26 mouse cellular contexts compared by ENCODE assay signal in genomic region chr11:44423261-44423660, GRCm38 (mm10). TPM values are rescaled to one million over a fixed set of nuclear protein-coding genes. Genes with fewer than 3 reads are reported as not detected.
A peak's percentile ranks its signal among the peaks of the same experiment; 100 is the strongest.
DNase-seq lines count a peak whose midpoint lies in the region; ATAC-seq and TF ChIP-seq lines count a peak whose summit lies in the region.
"Had no signal": no experiment of that assay in that cellular context is flagged by ENCODE, and none has a peak within 500 bp of the region (broad histone marks: within the 10 kb centered on the region; RNA-seq: fewer than 3 reads in every experiment).

No protein-coding gene starts in this region.

- intact Hi-C loops in heart, adult 2 months (cut with DNase I): no loop called here

- dilution Hi-C loops in CH12.LX (cut with MboI; ENCODE audit: extremely low pct_ligation_motif_present, extremely low pct_unique_long_range_greater_than_20kb, low sequenced_read_pairs): no loop called here

- H3K9me3 ChIP-seq in heart, embryonic 10.5 days: no peaks in the 10 kb centered on the region
- H3K9me3 ChIP-seq in hindbrain, embryonic 14.5 days (ENCODE audit: control insufficient read depth, low read length): no peaks in the 10 kb centered on the region
- no peaks in the 10 kb centered on the region for H3K9me3 ChIP-seq in hindbrain, embryonic 10.5 days
- H3K9me3 ChIP-seq in CH12.LX (replicated peaks; ENCODE audit: low read length): no peaks in the 10 kb centered on the region
- no peaks in the 10 kb centered on the region for H3K9me3 ChIP-seq in midbrain, embryonic 16.5 days (replicated peaks; ENCODE audit: control insufficient read depth, low read length, poor library complexity, severe bottlenecking)
- H3K9me3 ChIP-seq: embryonic facial prominence, embryonic 15.5 days; forebrain, embryonic 10.5 days; heart, embryonic 13.5 days; intestine, embryonic 15.5 days had no signal

- no peaks in the 10 kb centered on the region for H3K27me3 ChIP-seq in heart, embryonic 10.5 days (ENCODE audit: insufficient read depth, poor library complexity, severe bottlenecking)
- H3K27me3 ChIP-seq in heart, adult 2 months (ENCODE audit: control insufficient read depth, insufficient read depth, low read length): no peaks in the 10 kb centered on the region
- no peaks in the 10 kb centered on the region for H3K27me3 ChIP-seq in hindbrain, embryonic 14.5 days (ENCODE audit: control insufficient read depth, insufficient read depth, low read length)
- H3K27me3 ChIP-seq in hindbrain, embryonic 10.5 days (ENCODE audit: insufficient read depth, poor library complexity, severe bottlenecking): no peaks in the 10 kb centered on the region
- peaks cover 2% of the 10 kb centered on the region for H3K27me3 ChIP-seq in CH12.LX (replicated peaks)
- H3K27me3 ChIP-seq in midbrain, embryonic 16.5 days (ENCODE audit: control insufficient read depth, insufficient read depth, low read depth, low read length): no peaks in the 10 kb centered on the region
- H3K27me3 ChIP-seq: embryonic facial prominence, embryonic 15.5 days; intestine, embryonic 15.5 days; Patski had no signal

- H3K27ac ChIP-seq in heart, embryonic 10.5 days: no peak overlapping the region
- no peak overlapping the region for H3K27ac ChIP-seq in heart, adult 2 months
- H3K27ac ChIP-seq in hindbrain, embryonic 14.5 days: peak overlapping the region; percentile 48; the same call in 1 of the 2 replicates
- H3K27ac ChIP-seq in hindbrain, embryonic 10.5 days: no peak overlapping the region
- no peak overlapping the region for H3K27ac ChIP-seq in CH12.LX (ENCODE audit: insufficient read depth, low read depth)
- H3K27ac ChIP-seq in midbrain, embryonic 16.5 days (ENCODE audit: low read length): peak overlapping the region; percentile 73; the same call in 1 of the 2 replicates
- H3K27ac ChIP-seq: embryonic facial prominence, embryonic 15.5 days; forebrain, embryonic 10.5 days; gastrocnemius, adult 2 months; heart, embryonic 13.5 days; intestine, embryonic 15.5 days had no signal

- no peak overlapping the region for H3K9ac ChIP-seq in heart, adult 2 months (ENCODE audit: low read depth, low read length)
- H3K9ac ChIP-seq in hindbrain, embryonic 14.5 days: no peak overlapping the region
- peak overlapping the region; percentile 1; the same call in 1 of the 2 replicates for H3K9ac ChIP-seq in CH12.LX (ENCODE audit: insufficient read depth, low read depth)
- H3K9ac ChIP-seq in midbrain, embryonic 16.5 days (ENCODE audit: low read depth, low read length): no peak overlapping the region
- H3K9ac ChIP-seq: embryonic facial prominence, embryonic 15.5 days; heart, embryonic 13.5 days; intestine, embryonic 15.5 days had no signal

- no peak for TF ChIP-seq POLR2A in heart, adult 2 months (IDR thresholded peaks at IDR 0.05; ENCODE audit: insufficient read depth, low read depth, low read length)
- TF ChIP-seq POLR2A in CH12.LX (IDR thresholded peaks at IDR 0.05; ENCODE audit: low read depth, low read length): no peak

- DNase-seq in heart, embryonic 10.5 days (ENCODE audit: low spot score): peak; percentile 56
- no peak for DNase-seq in heart, adult 2 months
- DNase-seq in hindbrain, embryonic 14.5 days (ENCODE audit: low spot score): no peak
- no peak for DNase-seq in hindbrain, embryonic 10.5 days (ENCODE audit: low spot score)
- DNase-seq in CH12.LX (ENCODE audit: extremely low read depth): no peak
- DNase-seq in layer of hippocampus, postnatal 36 days: no peak
- no peak for DNase-seq in T-cell, adult 2 months (ENCODE audit: low spot score)
- DNase-seq: adrenal gland, adult 8-10 months; adrenal gland, postnatal 36 days; cerebellum, adult 2 months; cerebellum, postnatal 10 days; gastrocnemius, adult 2 months; gastrocnemius, postnatal 25 days; heart, postnatal 4 days had no signal

- no peaks in the 10 kb centered on the region for H3K79me2 ChIP-seq in heart, adult 2 months (replicated peaks; ENCODE audit: control insufficient read depth, insufficient read depth, low read length)
- H3K79me2 ChIP-seq in CH12.LX (replicated peaks; ENCODE audit: control insufficient read depth, extremely low read depth, insufficient read depth, poor library complexity, severe bottlenecking): no peaks in the 10 kb centered on the region

- TF ChIP-seq CTCF in heart, adult 2 months (IDR thresholded peaks at IDR 0.05): no peak
- no peak for TF ChIP-seq CTCF in CH12.LX (conservative IDR thresholded peaks at IDR 0.05 in 1 of 2, IDR thresholded peaks at IDR 0.05 in 1 of 2; ENCODE audit: low read depth in 2 of 2, low read length in 2 of 2)

- WGBS in heart, embryonic 10.5 days: 20% methylated on average over 6 of the region's 6 CpGs
- WGBS in heart, adult 2 months: 45% methylated on average over 6 of the region's 6 CpGs
- WGBS in hindbrain, embryonic 14.5 days: 55% methylated on average over 6 of the region's 6 CpGs
- WGBS in hindbrain, embryonic 10.5 days: 54% methylated on average over 6 of the region's 6 CpGs
- WGBS in midbrain, embryonic 16.5 days: 54% methylated on average over 6 of the region's 6 CpGs

- no peak overlapping the region for H3K4me2 ChIP-seq in hindbrain, embryonic 14.5 days (replicated peaks)
- H3K4me2 ChIP-seq in CH12.LX (ENCODE audit: insufficient read depth, low read depth, poor library complexity, severe bottlenecking): peak overlapping the region; percentile 76
- no peak overlapping the region for H3K4me2 ChIP-seq in midbrain, embryonic 16.5 days (ENCODE audit: low read length)
- H3K4me2 ChIP-seq: embryonic facial prominence, embryonic 15.5 days; intestine, embryonic 15.5 days had no signal

- no peak for TF ChIP-seq EP300 in heart, adult 2 months (IDR thresholded peaks at IDR 0.05; ENCODE audit: insufficient read depth, low read depth, low read length)
- TF ChIP-seq EP300 in CH12.LX (IDR thresholded peaks at IDR 0.05; ENCODE audit: low read length): no peak

- in situ Hi-C loops in CH12.LX (cut with MboI; ENCODE audit: low pct_ligation_motif_present, low pct_unique_long_range_greater_than_20kb, low sequenced_read_pairs): no loop called here

- H3K4me3 ChIP-seq in heart, embryonic 10.5 days: no peak overlapping the region
- no peak overlapping the region for H3K4me3 ChIP-seq in heart, adult 2 months
- H3K4me3 ChIP-seq in hindbrain, embryonic 14.5 days (replicated peaks; ENCODE audit: low read length): no peak overlapping the region
- H3K4me3 ChIP-seq in hindbrain, embryonic 10.5 days: no peak overlapping the region
- no peak overlapping the region for H3K4me3 ChIP-seq in CH12.LX (replicated peaks in 1 of 3; ENCODE audit: low read depth in 2 of 3, low read length in 2 of 3, poor library complexity in 1 of 3)
- no peak overlapping the region for H3K4me3 ChIP-seq in midbrain, embryonic 16.5 days (ENCODE audit: low read depth, low read length)
- H3K4me3 ChIP-seq: embryonic facial prominence, embryonic 15.5 days; erythroblast, embryonic 14.5 days; forebrain, embryonic 10.5 days; gastrocnemius, adult 2 months; heart, embryonic 13.5 days; intestine, embryonic 15.5 days had no signal

- ATAC-seq in hindbrain, embryonic 14.5 days (ENCODE audit: low FRiP score): no peak
- ATAC-seq in midbrain, embryonic 16.5 days: 0 out of 2 replicates have a peak, but pooled peaks have one; percentile 23
- ATAC-seq: forebrain, embryonic 14.5 days; intestine, embryonic 15.5 days; Patski had no signal

- H3K36me3 ChIP-seq in heart, embryonic 10.5 days: no peaks in the 10 kb centered on the region
- no peaks in the 10 kb centered on the region for H3K36me3 ChIP-seq in heart, adult 2 months (ENCODE audit: control insufficient read depth, insufficient read depth, low read length)
- H3K36me3 ChIP-seq in hindbrain, embryonic 14.5 days (replicated peaks; ENCODE audit: control insufficient read depth, insufficient read depth): no peaks in the 10 kb centered on the region
- no peaks in the 10 kb centered on the region for H3K36me3 ChIP-seq in hindbrain, embryonic 10.5 days
- no peaks in the 10 kb centered on the region for H3K36me3 ChIP-seq in CH12.LX (replicated peaks in 1 of 2; ENCODE audit: control insufficient read depth in 1 of 2, insufficient read depth in 1 of 2, low read length in 1 of 2)
- no peaks in the 10 kb centered on the region for H3K36me3 ChIP-seq in midbrain, embryonic 16.5 days (ENCODE audit: control insufficient read depth, insufficient read depth, low read length)
- H3K36me3 ChIP-seq: embryonic facial prominence, embryonic 15.5 days; forebrain, embryonic 10.5 days; heart, embryonic 13.5 days; intestine, embryonic 15.5 days had no signal

- peaks cover 8% of the 10 kb centered on the region; the same call in 1 of the 2 replicates for H3K4me1 ChIP-seq in heart, embryonic 10.5 days
- no peaks in the 10 kb centered on the region for H3K4me1 ChIP-seq in heart, adult 2 months (ENCODE audit: control insufficient read depth, insufficient read depth, low read length)
- H3K4me1 ChIP-seq in hindbrain, embryonic 14.5 days (replicated peaks; ENCODE audit: control insufficient read depth, insufficient read depth, low read length): 0 out of 2 replicates have a peak, but pooled peaks cover 7% of the 10 kb centered on the region
- H3K4me1 ChIP-seq in hindbrain, embryonic 10.5 days (replicated peaks): 0 out of 2 replicates have a peak, but pooled peaks cover 9% of the 10 kb centered on the region
- peaks cover 10 to 17% of the 10 kb centered on the region in 2 experiments for H3K4me1 ChIP-seq in CH12.LX (ENCODE audit: control insufficient read depth in 1 of 2, insufficient read depth in 2 of 2)
- peaks cover 4% of the 10 kb centered on the region; the same call in 1 of the 2 replicates for H3K4me1 ChIP-seq in midbrain, embryonic 16.5 days (ENCODE audit: control insufficient read depth, insufficient read depth, low read length)
- H3K4me1 ChIP-seq: embryonic facial prominence, embryonic 15.5 days; forebrain, embryonic 10.5 days; intestine, embryonic 15.5 days had no signal

- TF ChIP-seq RAD21 in CH12.LX (IDR thresholded peaks at IDR 0.05; ENCODE audit: low read depth, low read length): no peak

RNA-seq across cellular contexts. Expression of gene Il12b, which starts 23.4 kb away (rescaled TPM):
- polyA plus RNA-seq in heart, embryonic 10.5 days (2016; fragmentation: Nextera tagmentation; extraction: Ambion mirVana): not detected in 2 replicates
- not detected for total RNA-seq in heart, adult 2 months (2021)
- not detected in 2 replicates for polyA plus RNA-seq in heart, adult 2 months (2012; rRNA removed)
- 0.13 and 0.18 TPM in 2 replicates for polyA plus RNA-seq in hindbrain, embryonic 14.5 days (2014; fragmentation: Nextera tagmentation; extraction: Ambion mirVana)
- polyA plus RNA-seq in hindbrain, embryonic 10.5 days (2016; fragmentation: Nextera tagmentation; extraction: Ambion mirVana): not detected in 2 replicates
- not detected in 2 replicates for total RNA-seq in CH12.LX (2012; rRNA removed)
- total RNA-seq in CH12.LX (2014; rRNA removed): 0.23 TPM in 1 of 2 replicates, not detected in the other
- polyA plus RNA-seq in CH12.LX (2012; ENCODE audit: insufficient read length, low read depth): not detected in 2 replicates
- polyA plus RNA-seq in midbrain, embryonic 16.5 days (2015; fragmentation: Nextera tagmentation; extraction: Ambion mirVana): not detected in 2 replicates
- not detected for total RNA-seq in layer of hippocampus, postnatal 36 days (2021)
- total RNA-seq: adrenal gland, adult 8-10 months; adrenal gland, postnatal 36 days; gastrocnemius, adult 2 months; gastrocnemius, postnatal 25 days; granulocyte monocyte progenitor cell, adult 5-6 weeks; heart, postnatal 4 days had no signal
- polyA plus RNA-seq: C2C12; cerebellum, adult 2 months; embryonic facial prominence, embryonic 11.5 days; embryonic facial prominence, embryonic 15.5 days; erythroblast, embryonic 14.5 days; forebrain, embryonic 10.5 days; forebrain, embryonic 14.5 days; heart, postnatal 0 days; intestine, embryonic 15.5 days; Patski had no signal

RNA-seq across cellular contexts. Expression of gene Ublcp1, which starts 47.0 kb away (rescaled TPM):
- 56.8 and 67.8 TPM in 2 replicates for polyA plus RNA-seq in heart, embryonic 10.5 days (2016; fragmentation: Nextera tagmentation; extraction: Ambion mirVana)
- 10 to 100 TPM; 40.3 to 41.3 TPM for total RNA-seq in heart, adult 2 months (2021)
- polyA plus RNA-seq in heart, adult 2 months (2012; rRNA removed): 13.8 and 30.1 TPM in 2 replicates
- polyA plus RNA-seq in hindbrain, embryonic 14.5 days (2014; fragmentation: Nextera tagmentation; extraction: Ambion mirVana): 62.1 and 65.9 TPM in 2 replicates
- polyA plus RNA-seq in hindbrain, embryonic 10.5 days (2016; fragmentation: Nextera tagmentation; extraction: Ambion mirVana): 58.5 and 72.0 TPM in 2 replicates
- total RNA-seq in CH12.LX (2012; rRNA removed) (18.9 and 20.2 TPM in 2 replicates), CH12.LX (2014; rRNA removed) (34.1 and 45.6 TPM in 2 replicates)
- 24.9 and 26.7 TPM in 2 replicates for polyA plus RNA-seq in CH12.LX (2012; ENCODE audit: insufficient read length, low read depth)
- 59.1 and 63.6 TPM in 2 replicates for polyA plus RNA-seq in midbrain, embryonic 16.5 days (2015; fragmentation: Nextera tagmentation; extraction: Ambion mirVana)
- total RNA-seq in layer of hippocampus, postnatal 36 days (2021): 10 to 100 TPM; 45.3 to 51.3 TPM

Comparison
In these comparisons a context has a peak if more than half of its experiments do, and no peak if none do; other contexts are left out.
1. H3K27ac ChIP-seq: peak in hindbrain, embryonic 14.5 days (single experiment) and midbrain, embryonic 16.5 days (single experiment); none in heart, embryonic 10.5 days (single experiment), heart, adult 2 months (single experiment), hindbrain, embryonic 10.5 days (single experiment) and CH12.LX (single experiment).